Mouse (Mus musculus): ENCODE data around the gene Park7.
A peak's percentile ranks its signal among the peaks of the same experiment; 100 is the strongest.
"Not testable (repeated sequence)": the region's sequence is repeated elsewhere in the genome, so short reads cannot be mapped to it uniquely, and the experiment has no call there.

Park7 gene

GRCm38 (mm10) chr4:150913743-150914142 lies 494 bp downstream of the Park7 start:
- no peak for DNase-seq (ENCODE audit: extremely low read depth, low read depth, low spot score)

DNA sequence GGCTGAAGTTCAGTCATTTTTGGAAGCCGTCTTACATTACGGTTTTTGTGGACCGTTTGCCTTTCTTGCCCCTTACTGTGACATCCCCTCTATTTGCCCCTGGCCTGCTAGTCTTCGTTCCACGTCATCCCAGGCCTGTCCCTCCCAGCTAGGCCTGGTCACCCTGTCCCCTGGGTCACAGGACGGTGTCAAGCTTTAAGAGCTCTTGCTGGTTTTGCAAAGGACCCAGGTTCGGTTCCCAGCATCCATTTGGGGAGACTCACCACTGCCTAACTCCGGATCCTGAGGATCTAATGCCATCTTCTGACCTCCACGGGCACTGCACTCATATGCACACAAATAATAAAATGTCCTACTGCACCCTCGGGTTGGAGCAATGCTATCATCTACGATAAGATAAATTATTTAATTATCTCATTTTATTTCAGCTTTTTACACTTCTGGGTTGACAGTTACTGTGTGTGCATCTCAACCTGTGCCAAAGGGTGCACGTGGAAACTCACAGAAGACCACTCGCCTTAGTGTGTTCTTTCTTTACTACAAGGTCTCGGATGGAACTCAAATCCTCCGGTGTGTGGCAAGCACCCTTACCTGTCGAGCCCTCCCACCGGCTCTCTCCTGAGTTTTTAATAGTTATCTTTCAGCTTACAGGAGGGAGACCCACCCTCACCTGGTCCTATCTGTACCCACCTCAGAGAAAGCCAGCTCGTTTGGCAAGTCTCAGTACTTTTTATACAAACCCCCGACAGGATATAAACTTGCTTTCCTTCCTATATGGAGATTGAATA lies 3.9 kb downstream of the Park7 start:
- no peak for DNase-seq (ENCODE audit: extremely low read depth, low read depth, low spot score)

DNA sequence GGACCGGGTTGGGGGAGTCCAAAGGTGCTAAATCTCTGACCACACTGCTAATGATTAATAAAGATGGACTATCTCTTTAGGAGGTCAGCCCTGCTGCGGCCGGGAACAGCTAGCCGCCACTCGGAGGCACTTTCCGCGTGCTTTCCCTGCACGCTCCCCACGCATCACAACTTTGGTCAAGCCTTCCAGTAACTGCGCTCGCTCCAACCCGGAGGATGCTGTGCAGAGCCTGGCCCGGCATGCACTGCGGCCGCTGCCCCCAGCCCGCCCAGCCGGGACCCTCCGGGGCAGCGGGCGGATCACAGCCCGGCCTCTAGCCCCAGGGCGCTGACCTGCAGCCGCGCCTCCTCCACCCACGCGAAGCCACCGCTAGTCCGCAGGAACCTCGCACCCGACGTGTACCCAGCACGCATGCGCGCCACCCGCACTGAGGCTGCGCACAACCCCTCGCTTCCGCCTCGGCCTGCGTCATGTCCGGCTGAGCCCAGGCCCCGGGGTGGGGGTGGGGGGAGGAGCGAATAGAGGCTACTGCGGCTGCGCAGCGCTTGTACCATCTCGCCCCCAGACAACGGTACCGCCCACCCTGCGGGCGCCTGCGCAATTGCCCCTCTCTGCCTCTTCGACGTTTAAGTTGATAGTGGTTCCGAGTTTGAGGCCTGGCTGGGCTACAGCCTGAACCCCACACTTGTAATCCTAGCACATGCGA lies 4.6 kb downstream of the Park7 start:
- no peak for DNase-seq (ENCODE audit: extremely low read depth, low read depth, low spot score)

DNA sequence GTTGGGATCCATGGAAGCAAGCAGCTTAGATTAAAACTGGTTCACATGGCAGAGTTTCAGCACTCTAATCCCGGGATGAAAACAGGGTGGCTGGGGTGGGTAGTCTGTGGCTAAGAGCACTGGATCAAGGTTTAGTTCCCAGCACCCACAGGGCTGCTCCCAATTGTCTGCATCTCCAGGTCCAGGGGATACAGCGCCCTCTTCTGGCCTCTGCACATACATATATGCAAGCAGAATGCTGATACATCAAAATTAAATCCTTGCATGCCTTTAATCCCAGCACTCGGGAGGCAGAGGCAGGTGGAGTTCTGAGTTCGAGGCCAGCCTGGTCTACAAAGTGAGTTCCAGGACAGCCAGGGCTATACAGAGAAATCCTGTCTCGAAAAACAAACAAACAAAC lies 5.7 kb downstream of the Park7 start:
- not testable (repeated sequence) for DNase-seq (ENCODE audit: extremely low read depth, low read depth, low spot score)

- DNase-seq (ENCODE audit: extremely low read depth, low read depth, low spot score): no peak
These were observed 7.1 kb downstream of the Park7 start for GRCm38 (mm10) chr4:150907099-150907498.

GRCm38 (mm10) chr4:150903091-150903742 lies 11.0 kb downstream of the Park7 start:
- peak; percentile 70 for DNase-seq (ENCODE audit: extremely low read depth, low read depth, low spot score)

GRCm38 (mm10) chr4:150902062-150902461 lies 12.2 kb downstream of the Park7 start:
- no peak for DNase-seq (ENCODE audit: extremely low read depth, low read depth, low spot score)

- no peak for DNase-seq (ENCODE audit: extremely low read depth, low read depth, low spot score)
These were observed 12.6 kb downstream of the Park7 start for GRCm38 (mm10) chr4:150901651-150902050.

DNA sequence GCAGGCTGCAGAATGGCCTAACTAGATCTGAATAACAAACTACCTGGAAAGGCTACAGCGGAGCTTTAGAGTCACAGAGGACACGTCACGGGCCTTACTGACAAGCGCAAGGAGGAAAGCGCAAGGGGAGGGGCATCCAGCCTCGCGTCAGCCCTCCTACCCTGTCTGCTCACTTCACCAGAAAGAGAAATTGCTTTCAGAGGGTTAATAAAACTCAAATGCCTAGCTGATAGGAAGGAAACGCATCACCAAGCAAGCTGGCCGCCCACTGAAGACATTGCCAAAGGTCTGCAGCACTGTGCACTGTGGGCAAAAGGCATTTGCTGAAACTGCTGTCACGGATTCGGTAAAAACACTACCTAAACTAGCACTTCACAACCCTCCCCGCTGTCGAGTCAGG lies 13.8 kb downstream of the Park7 start:
- no peak for DNase-seq (ENCODE audit: extremely low read depth, low read depth, low spot score)

DNA sequence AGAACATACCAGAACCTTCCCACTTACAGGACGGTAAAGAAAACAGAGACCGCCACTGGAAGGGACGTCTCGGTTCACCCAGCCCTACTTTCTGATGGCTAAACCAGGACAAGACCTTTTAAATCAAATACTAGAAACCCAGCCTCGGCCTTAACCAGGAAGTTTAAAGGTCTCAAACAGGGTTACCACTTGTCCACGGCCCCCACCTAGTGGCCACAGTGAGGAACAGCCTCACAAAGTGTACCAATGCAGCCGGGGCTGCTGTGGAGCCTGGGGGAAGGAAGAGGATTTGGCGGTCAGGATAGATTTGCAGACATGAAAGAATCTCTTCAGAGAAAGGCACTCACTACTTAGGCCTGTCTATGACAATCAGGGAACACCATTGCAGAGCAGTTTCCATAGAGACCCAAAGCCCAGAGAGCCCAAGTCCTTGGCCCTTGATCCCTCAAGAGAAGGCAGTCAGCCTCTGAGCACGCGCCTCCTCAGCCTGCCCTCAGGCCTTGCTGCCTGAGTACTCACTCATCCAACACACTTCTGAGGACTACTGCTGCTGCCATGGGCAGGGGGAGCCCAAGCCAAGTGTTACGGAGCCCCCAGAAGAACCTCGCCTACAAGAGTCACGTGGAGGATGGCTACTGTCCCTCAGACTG lies 15.4 kb downstream of the Park7 start:
- DNase-seq (ENCODE audit: extremely low read depth, low read depth, low spot score): no peak

GRCm38 (mm10) chr4:150896896-150897624 lies 17.2 kb downstream of the Park7 start:
- no peak for DNase-seq (ENCODE audit: extremely low read depth, low read depth, low spot score)

- DNase-seq (ENCODE audit: extremely low read depth, low read depth, low spot score): no peak
These were observed 19.3 kb downstream of the Park7 start for GRCm38 (mm10) chr4:150894718-150895501.

DNA sequence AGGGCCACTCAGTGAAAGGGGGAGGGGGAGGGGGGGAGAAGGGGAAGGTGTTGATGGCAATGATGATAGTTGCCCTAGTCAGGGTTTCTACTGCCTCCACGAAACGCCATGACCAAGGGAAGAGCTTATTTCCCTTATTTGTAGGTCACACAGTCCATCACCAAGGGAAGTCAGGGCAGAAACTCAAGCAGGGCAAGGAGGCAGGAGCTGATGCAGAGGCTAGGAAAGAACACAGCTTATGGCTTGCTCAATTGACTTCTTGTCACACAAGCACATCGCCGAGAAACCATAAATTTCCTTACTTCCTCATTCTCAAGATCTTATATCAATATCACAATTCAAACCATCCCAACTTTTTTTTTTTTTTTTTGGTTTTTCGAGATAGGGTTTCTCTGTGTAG lies 22.9 kb downstream of the Park7 start:
- no peak for DNase-seq (ENCODE audit: extremely low read depth, low read depth, low spot score)

GRCm38 (mm10) chr4:150889955-150890315 lies 24.3 kb downstream of the Park7 start:
- no peak for DNase-seq (ENCODE audit: extremely low read depth, low read depth, low spot score)

- no peak for DNase-seq (ENCODE audit: extremely low read depth, low read depth, low spot score)
These were observed 24.8 kb downstream of the Park7 start for GRCm38 (mm10) chr4:150889273-150889954.

DNA sequence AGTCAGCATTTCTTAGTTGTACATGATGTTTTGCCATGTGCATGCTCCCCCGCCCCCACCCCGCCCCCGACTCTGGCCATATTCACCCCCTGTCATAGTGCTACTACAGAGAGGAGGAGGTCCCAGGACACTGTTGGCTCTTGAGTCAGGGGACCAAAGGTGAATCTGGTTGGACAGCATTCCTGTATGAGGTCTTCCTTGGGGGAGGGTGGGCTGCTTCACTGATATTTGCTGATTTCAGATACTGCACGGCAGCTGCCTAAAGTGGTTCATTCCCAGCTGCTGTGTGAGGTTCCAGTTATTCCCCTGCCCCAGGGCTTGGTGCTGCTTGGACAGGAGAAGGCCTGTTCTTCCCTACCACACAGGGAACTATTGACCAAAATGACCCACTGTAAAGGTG lies 25.7 kb downstream of the Park7 start:
- no peak for DNase-seq (ENCODE audit: extremely low read depth, low read depth, low spot score)

DNA sequence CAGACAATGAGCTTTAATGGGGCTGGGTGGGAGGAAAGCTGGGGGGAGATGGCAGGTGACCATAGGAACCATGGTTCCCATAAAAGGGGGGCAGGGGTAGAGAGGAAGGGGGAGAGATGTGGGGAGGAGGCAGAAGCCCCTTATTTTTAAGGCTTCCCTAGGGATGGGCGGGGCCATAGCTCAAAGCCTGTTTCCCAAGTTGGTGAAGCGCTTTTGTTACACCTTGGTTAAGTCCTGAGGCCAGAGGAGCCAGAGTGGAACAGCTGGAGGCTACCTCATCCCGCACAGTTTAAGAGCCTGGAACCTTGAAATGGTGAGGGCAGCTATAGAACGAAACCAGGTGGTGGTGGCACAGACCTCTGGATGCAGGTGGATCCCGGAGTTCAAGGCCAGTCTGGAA lies 26.3 kb downstream of the Park7 start:
- no peak for DNase-seq (ENCODE audit: extremely low read depth, low read depth, low spot score)

DNA sequence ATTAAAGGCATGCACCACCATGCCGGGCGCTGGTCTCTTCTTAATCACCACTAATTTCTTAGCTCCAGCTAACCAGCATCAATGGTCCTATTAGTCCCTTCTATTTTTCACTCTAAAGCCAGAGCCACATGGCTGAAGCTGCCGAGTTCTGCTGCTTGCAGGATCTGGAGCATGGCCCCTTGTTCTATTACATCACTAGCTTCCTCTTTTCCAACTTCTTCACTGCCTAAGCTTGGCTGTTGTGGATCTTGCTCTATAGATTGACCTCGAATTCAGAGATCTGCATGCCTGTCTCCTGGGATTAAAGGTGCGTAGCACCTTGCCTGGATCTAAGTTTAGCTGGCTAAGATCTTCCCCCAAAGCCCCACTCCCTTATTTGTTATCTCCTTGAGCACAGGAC lies 31.6 kb downstream of the Park7 start:
- DNase-seq (ENCODE audit: extremely low read depth, low read depth, low spot score): no peak

DNA sequence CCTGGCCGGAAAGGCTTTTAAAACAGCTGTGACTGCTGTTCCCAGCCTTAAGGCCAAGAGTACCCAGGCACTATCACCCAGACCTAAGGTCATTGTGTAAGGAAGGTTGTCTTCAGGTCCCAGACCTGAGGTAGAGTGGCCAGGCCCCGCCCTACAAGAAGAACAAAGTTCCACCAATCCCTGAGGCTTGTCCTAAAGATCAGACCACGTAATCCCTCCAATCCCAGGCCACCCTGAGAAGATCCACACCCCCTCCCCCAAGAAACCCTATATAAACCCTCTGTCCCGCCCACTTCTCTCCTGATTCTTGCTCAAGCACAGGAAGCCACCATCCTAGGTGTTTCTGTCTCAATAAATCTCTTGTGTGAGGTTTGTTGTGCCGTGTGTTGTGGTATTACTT lies 33.9 kb downstream of the Park7 start:
- no peak for DNase-seq (ENCODE audit: extremely low read depth, low read depth, low spot score)

DNA sequence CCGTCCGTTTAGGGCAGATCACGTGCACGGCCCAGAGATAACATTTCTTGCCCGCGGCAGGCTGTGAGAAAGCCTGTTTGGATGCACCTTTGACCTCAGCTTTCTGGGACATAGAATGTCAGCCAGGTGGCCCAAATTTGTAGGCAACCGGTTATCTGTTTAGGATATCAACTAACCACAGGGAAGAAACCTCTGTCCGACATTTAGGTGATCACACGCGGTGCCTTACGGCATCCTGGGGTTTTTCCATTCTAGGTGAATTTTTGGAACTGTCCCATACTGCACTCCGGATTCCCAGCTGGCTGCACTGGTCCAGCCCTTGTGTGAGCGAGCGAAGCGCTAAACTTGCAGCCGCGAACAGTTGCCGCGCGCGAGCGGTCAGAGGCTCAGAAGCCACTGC lies 34.6 kb downstream of the Park7 start:
- DNase-seq (ENCODE audit: extremely low read depth, low read depth, low spot score): no peak

Data from fat pad, adult 2 months (tissue).